In the genomic region with DNA sequence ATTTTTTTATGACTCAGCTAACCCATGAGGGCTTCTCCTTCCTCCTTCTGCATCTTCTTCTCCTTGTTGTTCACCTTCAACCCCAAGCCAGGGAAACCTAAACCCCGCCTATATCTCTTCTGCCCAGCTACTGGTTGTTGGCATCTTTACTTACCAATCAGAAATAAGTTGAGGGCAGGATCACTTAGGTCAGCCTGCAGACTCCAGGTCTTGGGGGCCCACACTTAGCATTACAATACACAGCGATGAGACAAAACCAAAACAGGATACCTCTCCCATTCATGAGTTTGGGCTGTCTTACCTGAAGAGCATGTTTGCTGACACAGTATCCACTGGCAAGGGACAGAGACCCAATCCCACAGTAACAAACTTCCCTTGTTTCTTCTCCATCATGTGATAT, we compare ENCODE assay signal across 31 mouse cellular contexts. TPM values are rescaled to one million over a fixed set of nuclear protein-coding genes. Genes with fewer than 3 reads are reported as not detected.
A peak's percentile ranks its signal among the peaks of the same experiment; 100 is the strongest.
DNase-seq lines count a peak whose midpoint lies in the region; TF ChIP-seq lines count a peak whose summit lies in the region.
"Had no signal": no experiment of that assay in that cellular context is flagged by ENCODE, and none has a peak within 500 bp of the region (broad histone marks: within the 10 kb centered on the region; RNA-seq: fewer than 3 reads in every experiment).

No protein-coding gene starts in this region.

- DNase-seq in 416B (ENCODE audit: low read depth) (peak; percentile 61), ES-E14 (ENCODE audit: low read depth, low spot score) (peak; percentile 21), WW6 (ENCODE audit: low read depth, low spot score) (peak; percentile 13)
- DNase-seq in left cerebral cortex, adult 2 months (ENCODE audit: extremely low spot score in 1 of 2, low spot score in 2 of 2) = no peak
- DNase-seq in neural tube, embryonic 10.5 days (ENCODE audit: extremely low spot score, low spot score) = no peak
- DNase-seq in cerebellum, adult 9-11 months = no peak
- DNase-seq in urinary bladder, postnatal 14 days (ENCODE audit: low spot score) = no peak
- DNase-seq: adrenal gland, adult 8-10 months; adrenal gland, postnatal 14 days; B cell, adult 2 months; cerebellum, adult 11 months; cerebellum, adult 18-20 months; cerebellum, adult 8-10 months; cerebellum, postnatal 10 days; cerebellum, postnatal 25 days; forebrain, postnatal 0 days had no signal

- H3K27ac ChIP-seq in ES-Bruce4 (ENCODE audit: insufficient read depth, low read length) (peak overlapping the region; percentile 67; the same call in 1 of the 2 replicates), ES-E14 (ENCODE audit: insufficient read depth, low read depth, low read length, poor library complexity, severe bottlenecking) (no peak overlapping the region)
- no peak overlapping the region for H3K27ac ChIP-seq in left cerebral cortex, adult 2 months
- H3K27ac ChIP-seq: embryonic facial prominence, embryonic 10.5 days; embryonic facial prominence, embryonic 12.5 days; forebrain, embryonic 13.5 days; forebrain, embryonic 15.5 days had no signal

- intact Hi-C loops in left cerebral cortex, adult 2 months (cut with DNase I) = no loop called here

- H3K27me3 ChIP-seq in ES-Bruce4 (ENCODE audit: control insufficient read depth, insufficient read depth, low read length, poor library complexity, severe bottlenecking) = no peaks in the 10 kb centered on the region
- H3K27me3 ChIP-seq: CH12.LX; embryonic facial prominence, embryonic 12.5 days; forebrain, embryonic 13.5 days; forebrain, embryonic 15.5 days had no signal

- H3K4me1 ChIP-seq in ES-Bruce4 (ENCODE audit: control insufficient read depth, insufficient read depth, low read length) = peaks cover 2% of the 10 kb centered on the region
- H3K4me1 ChIP-seq in ES-E14 (ENCODE audit: control insufficient read depth in 2 of 2, insufficient read depth in 2 of 2, low read length in 2 of 2, poor library complexity in 1 of 2) = peaks cover 2 to 4% of the 10 kb centered on the region in 2 experiments; a peak in 2 of 4 replicates
- H3K4me1 ChIP-seq: embryonic facial prominence, embryonic 10.5 days; embryonic facial prominence, embryonic 12.5 days; forebrain, embryonic 13.5 days; forebrain, embryonic 15.5 days had no signal

- H3K9ac ChIP-seq in ES-Bruce4 (ENCODE audit: low read depth, poor library complexity, severe bottlenecking) = no peak overlapping the region
- no peak overlapping the region for H3K9ac ChIP-seq in ES-E14 (ENCODE audit: insufficient read depth, low read depth, low read length, poor library complexity, severe bottlenecking)
- H3K9ac ChIP-seq: embryonic facial prominence, embryonic 12.5 days; forebrain, embryonic 13.5 days; forebrain, embryonic 15.5 days; forebrain, postnatal 0 days had no signal

- 0 out of 2 replicates have a peak, but pooled peaks have one; percentile 35 for TF ChIP-seq EP300 in ES-Bruce4 (IDR thresholded peaks at IDR 0.05; ENCODE audit: insufficient read depth, low read depth, low read length)

- H3K36me3 ChIP-seq in ES-Bruce4 (ENCODE audit: control insufficient read depth, insufficient read depth, low read length, poor library complexity, severe bottlenecking) (no peaks in the 10 kb centered on the region), ES-E14 (ENCODE audit: control insufficient read depth, insufficient read depth, low read length, poor library complexity, severe bottlenecking) (no peaks in the 10 kb centered on the region)
- H3K36me3 ChIP-seq: embryonic facial prominence, embryonic 10.5 days; embryonic facial prominence, embryonic 12.5 days; forebrain, embryonic 15.5 days had no signal

- TF ChIP-seq POLR2A in ES-Bruce4 (IDR thresholded peaks at IDR 0.05; ENCODE audit: insufficient read depth, low read length) = no peak

- peaks cover 6% of the 10 kb centered on the region for H3K9me3 ChIP-seq in ES-Bruce4 (replicated peaks; ENCODE audit: control insufficient read depth, insufficient read depth, low read length, poor library complexity, severe bottlenecking)
- H3K9me3 ChIP-seq in ES-E14 (ENCODE audit: control insufficient read depth, insufficient read depth, low read depth, low read length) = no peaks in the 10 kb centered on the region
- H3K9me3 ChIP-seq: embryonic facial prominence, embryonic 10.5 days; embryonic facial prominence, embryonic 12.5 days; forebrain, embryonic 13.5 days; forebrain, embryonic 15.5 days had no signal

- no peak overlapping the region for H3K4me3 ChIP-seq in ES-Bruce4 (ENCODE audit: low read depth, low read length)
- H3K4me3 ChIP-seq in ES-E14 (ENCODE audit: insufficient read depth in 1 of 2, low read depth in 1 of 2, low read length in 2 of 2, poor library complexity in 1 of 2, severe bottlenecking in 1 of 2) = peak overlapping the region in 1 of 2 experiments; percentile 2; a peak in 1 of 4 replicates
- H3K4me3 ChIP-seq in left cerebral cortex, adult 2 months = no peak overlapping the region
- H3K4me3 ChIP-seq: embryonic facial prominence, embryonic 10.5 days; embryonic facial prominence, embryonic 12.5 days; forebrain, embryonic 13.5 days; forebrain, embryonic 15.5 days had no signal

- in situ Hi-C loops in ES-E14 (cut with MboI; ENCODE audit: low sequenced_read_pairs in 2 of 2, unreplicated experiment in 2 of 2) = no loop called here

- TF ChIP-seq CTCF in ES-Bruce4 (IDR thresholded peaks at IDR 0.05; ENCODE audit: low read depth, low read length) = no peak
- no peak for TF ChIP-seq CTCF in left cerebral cortex, adult 2 months (IDR thresholded peaks at IDR 0.05)

TF ChIP-seq in ES-E14, 5 proteins besides CTCF, POLR2A, EP300 and RAD21:
- TF ChIP-seq ZNF384 (IDR thresholded peaks at IDR 0.05; ENCODE audit: low read depth, low read length) = no peak
- no peak for TF ChIP-seq HCFC1 (IDR thresholded peaks at IDR 0.05; ENCODE audit: borderline replicate concordance, insufficient read depth, low read length)
- 0 out of 2 replicates have a peak, but pooled peaks have one; percentile 4 for TF ChIP-seq MAFK (IDR thresholded peaks at IDR 0.05; ENCODE audit: insufficient read depth, low read depth, low read length)
- no peak for TF ChIP-seq CHD2 (IDR thresholded peaks at IDR 0.05; ENCODE audit: low read depth, low read length)
TF ChIP-seq in ES-E14: peak in this region for 1.

RNA-seq across cellular contexts. Expression of gene Gm4756, which starts 55.5 kb away (rescaled TPM):
- 5.1 and 10.6 TPM in 2 replicates for polyA plus RNA-seq in ES-Bruce4 (2011; ENCODE audit: insufficient read depth, insufficient read length, low read depth, missing spikeins)
- total RNA-seq in ES-E14 (2012; rRNA removed) = 0.63 and 0.67 TPM in 2 replicates
- total RNA-seq in left cerebral cortex, adult 2 months (2021) = not detected
- total RNA-seq: adrenal gland, adult 18-20 months; adrenal gland, adult 8-10 months; adrenal gland, postnatal 14 days; adrenal gland, postnatal 4 days; CH12.LX; forebrain, postnatal 0 days; MEL had no signal
- polyA plus RNA-seq: activated CD4-positive, CD25-positive, alpha-beta regulatory T cell, adult 4 months; brain, embryonic 14.5 days; CD4-positive, CD25-positive, alpha-beta regulatory T cell, adult 4 months; cortical plate, adult 2 months; embryonic facial prominence, embryonic 10.5 days; embryonic facial prominence, embryonic 12.5 days; embryonic facial prominence, embryonic 14.5 days; forebrain, embryonic 11.5 days; forebrain, embryonic 13.5 days; forebrain, embryonic 15.5 days; forebrain, postnatal 0 days had no signal

RNA-seq across cellular contexts. Expression of gene Pcnx4, which starts 57.8 kb away (rescaled TPM):
- polyA plus RNA-seq in ES-Bruce4 (2011; ENCODE audit: insufficient read depth, insufficient read length, low read depth, missing spikeins) = 11.4 and 13.0 TPM in 2 replicates
- 11.1 and 13.6 TPM in 2 replicates for total RNA-seq in ES-E14 (2012; rRNA removed)
- total RNA-seq in left cerebral cortex, adult 2 months (2021) = 10 to 100 TPM; 30.2 to 32.8 TPM

Comparison
In these comparisons a context has a peak if more than half of its experiments do, and no peak if none do; other contexts are left out.
1. DNase-seq: peak in 416B (single experiment), ES-E14 (single experiment) and WW6 (single experiment); none in left cerebral cortex, adult 2 months (0 of 2), neural tube, embryonic 10.5 days (single experiment), cerebellum, adult 9-11 months (single experiment) and urinary bladder, postnatal 14 days (single experiment).